Mouse (Mus musculus) right cerebral cortex, postnatal 25 days (tissue): ENCODE data around the gene Rgs6.
A peak's percentile ranks its signal among the peaks of the same experiment; 100 is the strongest.

Source experiments
- DNase-seq: peaks from one replicate; pipeline ENCODE4 v3.0.0; 2022

The Rgs6 gene

DNA sequence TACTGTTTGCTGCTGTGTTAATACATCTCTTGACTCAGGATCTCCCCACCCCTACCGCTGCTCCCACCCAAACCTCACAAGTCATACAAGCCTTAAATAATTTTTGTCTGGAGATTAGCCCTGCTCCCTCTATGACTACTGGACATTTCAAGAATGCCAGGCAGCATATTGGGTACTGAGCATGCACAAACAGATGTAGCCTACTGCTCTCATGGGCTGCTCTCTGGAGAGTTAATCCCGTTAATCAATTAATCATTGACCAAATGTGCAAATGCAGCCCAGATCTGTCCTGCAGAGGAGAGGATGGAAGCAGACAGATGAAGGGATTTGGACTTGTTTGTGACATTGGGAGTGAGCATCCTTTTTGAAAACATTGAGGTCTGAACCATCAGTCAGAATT, at the start of gene Rgs6:
Gene Rgs6 (plus strand): TSS at position 276 of the 400 bp plus-strand sequence.
- no peak for DNase-seq

DNA sequence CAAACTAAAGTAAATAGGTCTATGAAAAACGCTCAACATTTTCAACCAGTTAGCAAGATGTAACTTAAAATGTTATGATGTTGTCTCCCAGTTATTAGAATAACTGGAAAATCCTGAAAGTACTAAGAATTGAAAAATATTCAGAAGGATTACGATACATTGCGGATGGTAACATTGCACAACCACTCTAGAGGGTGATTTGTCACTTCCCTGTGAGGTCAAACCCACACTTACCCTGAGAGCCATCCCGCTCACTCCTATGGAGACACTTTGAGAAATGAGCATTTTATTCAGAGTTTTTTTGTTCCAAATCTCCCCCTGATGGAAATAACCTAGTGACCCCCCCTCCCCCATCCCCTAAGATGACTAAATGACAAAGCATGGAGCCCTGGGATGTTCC, 41.0 kb upstream of the Rgs6 start:
- DNase-seq, result no peak

DNA sequence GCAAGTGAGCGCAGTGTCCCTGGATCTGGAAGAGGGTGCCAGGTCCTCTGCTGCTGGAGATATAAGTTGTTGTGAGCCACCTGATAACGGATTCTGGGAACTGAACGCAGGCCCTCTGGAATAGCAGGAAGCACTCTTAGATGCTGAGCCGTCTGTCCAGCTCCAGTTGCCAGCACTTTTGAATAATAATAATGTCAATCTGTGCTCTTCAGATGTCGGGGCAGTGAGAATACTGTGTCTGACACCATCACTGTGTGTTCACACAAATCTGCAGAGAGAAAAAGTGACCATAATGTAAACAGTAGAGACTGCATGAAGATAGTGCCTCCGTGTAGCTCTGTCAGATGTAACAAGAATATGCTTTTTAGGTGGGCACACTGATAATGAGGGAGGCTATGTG, 38.9 kb upstream of the Rgs6 start:
- DNase-seq, result no peak

DNA sequence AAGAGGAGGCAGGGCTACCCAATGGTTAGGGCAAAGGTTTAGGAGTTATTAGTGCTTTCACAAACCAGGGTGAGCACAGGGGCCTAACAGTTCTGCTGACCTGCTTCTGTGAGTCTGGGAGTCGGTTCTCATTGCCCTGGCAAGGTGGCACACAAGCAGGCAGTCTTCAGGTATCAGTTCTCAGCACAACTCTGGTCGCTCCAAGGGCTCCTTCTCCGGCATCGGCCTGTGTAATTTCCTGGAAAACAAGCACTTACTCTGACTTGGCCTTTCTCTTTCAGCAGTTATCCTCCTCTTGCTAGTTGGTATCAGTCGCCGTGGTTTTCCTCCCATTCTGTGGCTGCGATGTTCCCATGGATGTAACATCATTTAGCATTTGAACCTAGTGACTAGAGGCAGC, 38.0 kb upstream of the Rgs6 start:
- no peak for DNase-seq

DNA sequence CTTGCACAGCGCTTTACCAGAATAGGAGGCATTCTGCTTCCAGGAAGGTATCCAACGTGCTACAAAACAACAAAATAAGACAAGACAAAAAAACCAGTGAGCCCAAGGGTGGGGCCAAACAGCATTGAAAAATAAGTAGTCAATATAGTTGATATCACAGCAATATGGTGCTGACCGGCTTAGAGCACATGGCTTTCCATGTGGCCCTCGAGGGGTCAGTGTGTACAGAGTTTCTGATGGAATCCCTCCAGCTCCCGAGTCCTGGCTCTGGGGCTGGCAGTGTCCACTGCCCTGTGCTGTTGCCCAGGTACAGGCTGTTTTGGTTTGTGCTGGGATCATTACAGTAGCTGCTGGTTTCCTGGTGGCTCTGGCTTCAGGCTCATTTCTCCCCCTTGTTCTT, 35.7 kb upstream of the Rgs6 start:
- no peak for DNase-seq

DNA sequence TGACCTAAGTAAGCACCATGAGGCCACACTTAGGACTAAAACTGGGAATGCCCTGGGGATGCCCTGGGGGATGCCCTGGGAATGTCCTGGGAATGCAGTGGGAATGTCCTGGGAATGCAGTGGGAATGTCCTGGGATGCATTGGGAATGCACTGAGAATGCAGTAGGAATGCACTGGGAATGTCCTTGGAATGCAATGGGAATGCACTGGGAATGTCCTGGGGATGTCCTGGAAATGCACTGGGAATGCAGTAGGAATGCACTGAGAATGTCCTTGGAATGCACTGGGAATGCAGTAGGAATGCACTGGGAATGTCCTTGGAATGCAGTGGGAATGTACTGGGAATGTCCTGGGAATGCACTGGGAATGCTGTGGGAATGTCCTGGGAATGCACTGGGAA, 25.2 kb upstream of the Rgs6 start:
- DNase-seq, result no peak

DNA sequence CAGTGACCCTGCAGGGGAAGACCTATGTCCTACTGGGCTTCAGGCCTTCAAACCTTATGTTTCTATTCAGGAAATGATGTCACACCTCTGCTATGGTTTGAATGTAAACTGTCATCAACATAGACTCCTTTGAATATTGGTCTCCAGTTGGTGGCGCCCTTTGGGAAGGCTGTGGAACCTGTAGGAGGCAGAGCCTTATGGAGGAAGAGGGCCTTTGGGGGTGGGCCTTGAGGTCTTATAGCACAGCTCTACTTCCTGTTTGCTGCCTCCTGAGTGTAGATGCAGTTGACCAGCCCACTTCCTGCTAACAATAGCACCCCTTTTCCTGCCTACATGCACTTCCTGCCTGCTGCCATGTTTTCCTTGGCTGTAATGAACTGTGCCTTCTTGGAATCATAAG, 19.7 kb upstream of the Rgs6 start:
- DNase-seq, result no peak

DNA sequence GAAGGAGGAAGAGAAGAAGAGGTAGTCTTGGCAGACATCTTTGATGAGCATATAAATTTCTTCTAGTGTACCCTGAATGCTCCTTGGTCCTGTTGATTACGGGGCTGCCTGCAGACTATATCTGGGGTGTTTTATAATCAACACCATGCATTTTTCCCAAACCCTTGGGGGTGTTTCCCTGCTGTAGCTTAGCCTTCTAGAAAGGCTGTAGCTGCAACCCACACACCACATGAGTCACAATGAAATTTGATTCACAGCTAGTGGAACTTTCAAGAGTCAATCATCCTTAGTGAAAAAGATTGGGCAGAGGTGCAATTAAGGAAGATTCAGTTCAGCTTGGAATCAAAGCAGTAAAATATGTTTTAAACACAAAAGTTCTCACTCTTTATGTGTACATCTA, 15.4 kb upstream of the Rgs6 start:
- DNase-seq, result peak; percentile 6

DNA sequence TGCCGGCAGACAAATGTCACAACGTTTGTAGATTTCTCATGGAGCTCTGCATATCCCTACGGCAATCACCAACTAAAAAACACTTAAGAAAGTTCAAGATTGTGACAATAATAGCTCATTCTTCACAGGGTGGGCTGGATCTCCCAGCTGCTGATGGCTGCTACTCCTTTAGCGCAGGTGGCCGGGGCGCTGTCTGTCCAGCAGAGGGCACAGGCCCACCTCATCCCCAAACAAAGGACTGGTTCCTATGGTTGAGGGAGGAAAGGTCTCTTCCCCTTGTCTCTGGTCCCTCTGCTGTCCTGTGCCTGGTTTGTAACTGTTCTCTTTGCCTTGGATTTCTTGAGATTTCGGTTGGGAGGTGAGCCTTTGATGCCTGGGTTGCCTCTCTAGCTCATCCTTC, 1.5 kb upstream of the Rgs6 start:
- DNase-seq, result no peak

DNA sequence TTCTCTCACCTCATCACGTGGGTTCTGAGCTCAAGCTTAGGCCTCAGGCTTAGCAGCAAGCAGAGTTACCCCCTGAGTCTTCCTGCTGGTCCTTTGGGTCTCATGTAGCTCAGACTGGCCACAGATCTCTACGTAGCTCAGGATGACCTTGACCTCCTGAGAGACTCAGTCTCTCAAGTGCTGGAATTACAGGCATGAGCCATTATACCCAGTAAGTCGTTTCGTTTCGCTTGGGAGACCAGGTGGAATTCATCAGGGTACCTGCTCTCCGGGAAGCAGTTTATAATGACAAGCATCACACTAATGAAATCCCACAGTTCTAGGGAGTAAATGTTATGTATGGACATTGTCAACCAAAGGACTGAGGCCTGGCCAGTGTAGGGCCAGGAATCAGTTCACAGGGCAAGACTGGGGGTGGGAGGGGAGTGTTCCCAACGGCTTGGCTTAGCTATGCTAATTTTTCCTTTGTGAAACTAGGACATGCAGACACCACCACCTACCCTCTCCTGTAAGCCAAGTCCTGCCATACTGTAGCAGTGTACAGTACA, 670 bp upstream of the Rgs6 start:
- DNase-seq, result no peak

DNA sequence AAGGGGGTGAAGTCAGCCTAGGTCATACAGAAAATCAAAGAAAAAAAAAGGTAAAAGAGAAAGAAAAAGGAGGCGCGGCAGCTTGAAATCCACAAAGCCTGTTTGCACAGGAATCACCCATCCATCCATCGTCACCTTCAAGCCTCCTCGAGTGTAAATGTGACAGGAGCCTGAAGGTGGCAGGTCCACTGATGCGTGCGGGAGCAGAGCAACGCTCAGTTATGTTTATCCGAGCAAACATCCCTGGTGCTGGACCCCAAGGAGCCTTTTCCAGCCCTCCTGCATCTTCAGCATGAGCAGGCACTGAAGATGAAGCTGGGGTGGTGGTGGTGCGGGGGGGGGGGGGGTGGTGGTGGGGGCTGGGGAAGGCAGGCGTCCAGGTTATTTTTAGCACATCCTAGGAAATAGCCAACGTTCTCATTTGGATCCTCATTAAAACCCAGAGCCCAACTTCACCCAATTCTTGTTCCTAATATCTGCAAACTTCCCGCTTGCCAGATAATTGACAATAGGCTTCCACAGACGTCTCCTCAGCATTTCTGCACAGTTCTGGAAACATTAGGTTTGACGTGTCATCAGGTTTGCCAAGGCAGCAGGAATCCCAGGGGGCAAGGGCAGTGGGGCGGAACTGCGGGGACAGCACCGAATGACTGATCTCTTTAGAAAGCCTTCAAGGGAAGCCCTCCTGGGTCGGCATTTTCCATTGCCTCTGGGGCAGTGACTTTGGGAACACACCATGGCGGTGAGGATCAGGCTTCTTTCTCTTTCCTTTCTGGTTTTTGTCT, 946 bp downstream of the Rgs6 start:
- DNase-seq, result no peak

DNA sequence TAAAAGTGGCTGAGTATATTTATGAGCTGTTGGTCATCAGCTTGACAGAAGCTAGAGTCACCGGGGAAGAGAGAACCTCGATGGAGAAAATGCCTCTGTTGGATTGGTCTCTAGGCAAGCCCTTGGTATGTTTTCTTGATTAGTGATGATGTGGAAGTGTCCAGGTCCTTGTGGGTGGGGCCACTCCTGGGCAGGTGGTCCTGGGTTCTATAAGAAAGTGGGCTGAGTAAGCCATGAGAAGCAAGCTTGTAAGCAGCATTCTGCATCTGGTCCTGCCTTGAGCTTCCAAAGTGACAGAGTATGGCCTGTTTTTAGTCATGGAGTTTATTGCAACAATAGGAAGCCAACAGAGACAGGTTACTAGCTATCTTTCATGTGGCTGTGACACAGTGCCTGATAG, 10.9 kb downstream of the Rgs6 start:
- no peak for DNase-seq

DNA sequence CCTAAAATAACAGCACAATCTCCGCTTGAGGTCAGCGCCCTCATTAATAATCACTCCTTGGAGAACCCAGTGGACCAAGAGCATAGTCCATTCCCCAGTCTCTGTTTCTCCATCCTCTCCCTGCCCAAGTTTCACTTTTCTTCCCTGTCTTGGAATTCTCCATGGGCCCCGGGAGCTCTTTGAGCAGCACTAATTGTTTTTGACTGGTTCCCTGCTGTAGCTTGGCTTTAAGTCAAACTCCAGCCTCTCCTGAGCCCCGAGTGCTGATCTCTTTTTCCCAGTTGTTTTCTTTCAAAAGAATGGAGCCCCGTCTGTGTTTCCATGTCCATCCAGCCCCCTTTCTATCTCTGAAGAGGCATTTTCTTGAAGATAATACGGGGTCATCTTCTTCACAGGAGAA, 12.3 kb downstream of the Rgs6 start:
- no peak for DNase-seq

DNA sequence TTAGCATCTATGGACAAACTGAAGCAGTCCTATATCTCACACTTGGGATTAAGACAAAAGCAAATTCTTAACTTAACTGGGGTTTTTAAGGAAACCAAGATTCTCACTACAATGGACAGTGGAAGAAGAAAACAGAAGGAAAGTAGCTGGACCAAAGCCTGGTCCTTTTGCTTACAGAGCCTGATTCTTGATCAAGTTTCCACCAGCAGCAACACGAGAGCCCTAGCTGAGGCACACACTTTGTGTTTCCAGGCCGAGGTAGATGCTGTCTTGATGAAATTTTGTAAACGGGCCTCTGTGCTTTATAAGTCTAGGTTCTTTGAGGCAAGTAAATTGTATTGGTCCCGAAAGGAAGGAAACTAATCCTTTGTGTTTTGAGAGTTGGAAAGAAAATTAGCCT, 14.7 kb downstream of the Rgs6 start:
- no peak for DNase-seq

DNA sequence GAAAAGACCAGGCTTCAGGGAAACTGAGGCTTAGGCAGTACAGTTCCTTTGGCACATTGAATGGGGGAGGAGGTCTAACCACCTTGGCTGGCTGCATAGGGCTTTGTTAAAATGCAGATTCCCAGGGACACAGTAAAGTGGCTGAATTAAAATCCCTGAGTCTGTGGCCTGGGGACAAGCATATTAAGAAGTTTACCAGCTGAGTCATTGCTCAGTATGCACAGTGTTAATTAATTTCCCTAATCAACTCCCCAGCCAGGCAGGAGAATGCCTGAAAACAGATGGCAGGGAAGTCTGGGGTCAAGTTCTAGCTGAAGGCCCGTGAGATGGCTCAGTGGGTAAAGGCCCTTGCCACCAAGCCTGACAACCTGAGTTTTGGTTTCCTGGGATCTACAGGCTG, 15.2 kb downstream of the Rgs6 start:
- no peak for DNase-seq

DNA sequence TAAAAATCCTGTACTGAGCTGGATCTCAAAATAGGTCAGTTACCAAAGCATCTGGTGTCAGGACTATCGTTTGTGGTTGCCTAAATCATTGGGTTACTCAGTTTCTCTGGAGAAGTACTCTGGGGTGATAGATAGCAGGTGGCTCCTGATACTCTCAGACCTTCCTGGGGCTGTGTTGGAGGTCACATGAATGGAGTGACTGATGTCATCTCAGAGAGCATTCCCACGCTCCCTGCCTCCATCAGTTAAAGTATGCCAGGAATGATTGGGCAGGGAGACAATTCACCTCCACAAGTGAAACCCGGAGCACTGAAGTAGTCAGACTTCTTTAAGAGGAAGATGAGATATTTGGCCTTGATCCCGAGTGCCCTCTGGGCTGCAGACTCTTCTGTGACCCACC, 15.9 kb downstream of the Rgs6 start:
- DNase-seq, result no peak

DNA sequence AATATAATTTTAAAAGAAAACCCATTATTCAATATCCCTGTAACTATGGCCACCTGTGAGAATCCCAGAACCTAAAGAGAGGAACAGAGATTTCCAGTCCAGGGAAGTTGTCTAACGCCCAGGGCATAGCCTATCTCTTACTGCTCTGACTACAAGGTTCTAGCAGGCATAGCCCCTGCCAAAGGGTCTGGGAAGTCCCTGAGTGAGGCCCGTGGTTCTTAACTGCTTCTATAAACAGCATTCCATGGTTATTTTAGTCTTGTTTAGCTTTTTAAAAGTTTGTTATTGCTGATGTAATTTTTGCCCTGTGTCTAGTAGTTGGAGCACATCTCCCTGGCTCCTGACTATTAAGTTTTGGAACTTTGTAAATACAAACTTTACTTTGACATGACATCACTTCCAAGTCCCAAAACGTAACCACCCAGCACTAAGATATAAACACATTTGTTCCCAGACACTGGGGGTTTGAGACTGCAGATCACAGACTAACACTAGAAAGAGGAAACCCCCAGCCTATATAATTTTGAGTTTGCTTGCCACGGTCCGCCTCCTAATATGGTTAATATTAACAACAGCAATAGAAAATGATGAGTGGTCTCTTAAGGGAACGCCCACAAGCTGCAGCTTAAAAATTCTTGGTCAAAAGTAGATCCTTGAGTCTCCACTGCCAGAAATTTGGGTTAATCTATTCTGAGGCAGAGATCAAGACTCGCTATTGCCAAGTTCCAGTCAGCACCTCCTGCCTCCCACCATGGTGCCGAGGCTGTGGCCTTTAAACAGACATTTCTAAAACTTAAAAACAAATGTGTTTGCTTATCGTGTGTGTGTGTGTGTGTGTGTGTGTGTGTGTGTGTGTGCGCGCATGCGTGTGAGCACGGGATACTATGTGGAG, 24.9 kb downstream of the Rgs6 start:
- no peak for DNase-seq

DNA sequence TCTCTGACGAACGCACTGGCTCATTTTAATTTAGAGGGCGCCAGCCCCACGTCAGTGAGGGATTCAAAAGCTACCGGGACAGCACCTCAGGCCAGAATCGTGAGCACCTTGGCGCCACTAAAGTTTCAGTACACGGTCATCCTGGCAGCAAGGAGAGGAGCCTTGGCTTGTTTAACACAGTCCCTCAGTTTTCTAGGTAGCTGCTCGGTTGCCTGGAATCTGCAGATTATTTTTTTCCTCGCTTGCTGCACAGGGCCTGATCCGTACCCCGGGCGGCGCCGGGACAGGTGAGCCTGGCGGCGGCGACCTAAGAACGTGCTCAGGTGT, 28.4 kb downstream of the Rgs6 start:
- DNase-seq, result no peak

DNA sequence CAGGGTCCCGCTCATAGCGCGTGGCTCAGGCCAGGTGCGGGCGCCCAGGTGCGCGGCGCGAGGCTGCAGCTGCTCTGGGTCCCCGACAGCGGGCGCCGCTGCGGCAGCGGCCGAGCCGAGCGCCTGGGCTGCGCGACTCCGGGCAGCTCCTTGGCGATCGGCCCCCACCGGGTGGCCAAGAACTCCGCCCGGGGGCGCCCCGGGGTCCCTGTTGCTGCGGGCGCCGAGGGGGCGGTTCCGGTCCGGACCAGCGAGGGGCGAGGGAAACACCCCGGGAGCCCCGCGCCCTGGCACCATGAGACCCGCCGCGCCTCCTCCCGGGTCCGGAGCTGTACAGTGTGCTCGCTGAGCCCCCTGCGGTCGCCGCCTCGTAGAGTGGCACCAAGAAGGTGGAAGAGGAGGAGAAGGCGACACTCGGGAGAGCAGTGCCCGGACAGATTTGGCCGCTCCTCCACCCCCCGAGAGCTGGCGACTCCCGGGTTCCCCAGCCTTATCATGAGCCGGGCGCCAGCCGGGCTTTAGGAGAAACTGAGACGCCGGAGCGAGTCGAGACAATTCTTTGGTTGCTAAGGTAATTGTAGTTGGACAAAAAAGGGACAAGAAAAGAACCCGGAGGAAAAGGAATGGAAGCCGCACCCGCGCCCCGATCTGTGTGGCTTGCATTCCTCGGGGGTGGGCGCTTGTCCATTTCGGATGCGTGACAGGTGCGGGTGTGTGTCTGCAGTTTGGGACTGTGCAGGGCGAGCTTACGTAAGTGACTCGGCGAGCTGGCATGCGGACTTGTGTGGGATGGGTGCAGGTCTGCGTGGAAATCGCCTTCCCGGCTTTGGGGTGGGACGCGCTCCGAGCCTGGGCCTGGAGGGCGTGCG, 29.0 kb downstream of the Rgs6 start:
- DNase-seq, result peak; percentile 75

DNA sequence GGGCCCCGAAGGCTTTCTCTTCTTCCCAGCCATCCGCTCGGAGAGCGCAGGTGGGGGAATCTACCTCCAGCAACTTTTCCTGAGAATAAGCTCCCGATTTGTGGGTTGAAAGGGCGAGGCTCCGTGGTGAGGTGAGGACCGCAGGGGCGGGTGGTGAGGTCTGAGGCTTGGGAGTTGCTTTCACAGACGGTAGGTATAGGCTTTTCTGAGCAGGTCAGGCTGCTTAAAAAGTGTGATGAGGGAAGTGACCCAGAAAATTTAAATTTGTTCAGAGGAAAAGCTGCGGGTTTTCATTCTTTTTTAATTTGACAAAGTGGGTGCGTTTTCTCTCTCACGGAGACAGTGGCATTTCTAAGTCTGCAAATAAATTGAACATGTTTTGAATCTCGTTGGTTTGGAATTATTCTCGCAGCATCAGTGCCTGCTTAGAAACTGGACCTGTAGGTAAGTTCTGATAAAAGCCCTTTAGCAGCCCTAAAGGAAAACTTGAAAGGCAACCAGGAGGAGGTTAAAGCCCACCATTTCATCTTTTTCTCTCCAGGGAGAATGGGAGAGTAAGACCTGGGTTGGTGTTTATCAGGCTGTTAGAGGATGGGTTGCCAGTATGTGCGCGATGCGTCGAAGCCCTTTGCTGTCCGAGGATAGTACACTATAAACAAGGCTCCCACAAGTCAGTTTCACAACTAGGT, 29.7 kb downstream of the Rgs6 start:
- DNase-seq, result peak; percentile 16

DNA sequence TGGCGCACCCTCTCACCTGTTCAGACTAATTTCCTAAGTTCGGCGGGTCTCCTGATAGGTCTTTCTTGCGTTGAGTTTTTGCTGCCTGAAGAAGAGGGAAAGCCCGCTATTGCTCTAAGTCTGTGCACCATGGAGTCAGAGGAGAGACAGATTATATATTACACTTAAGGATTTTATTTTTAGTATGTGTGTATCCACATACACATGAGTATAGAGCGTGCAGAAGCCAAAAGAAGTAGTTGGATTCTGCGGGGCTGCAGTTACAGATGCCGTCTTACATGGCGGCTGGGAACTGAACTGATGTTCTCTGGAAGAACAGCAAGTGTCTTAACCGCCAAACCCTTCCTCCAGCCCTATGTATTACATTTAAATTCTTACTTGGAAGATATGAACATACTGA, 52.3 kb downstream of the Rgs6 start:
- DNase-seq, result no peak

DNA sequence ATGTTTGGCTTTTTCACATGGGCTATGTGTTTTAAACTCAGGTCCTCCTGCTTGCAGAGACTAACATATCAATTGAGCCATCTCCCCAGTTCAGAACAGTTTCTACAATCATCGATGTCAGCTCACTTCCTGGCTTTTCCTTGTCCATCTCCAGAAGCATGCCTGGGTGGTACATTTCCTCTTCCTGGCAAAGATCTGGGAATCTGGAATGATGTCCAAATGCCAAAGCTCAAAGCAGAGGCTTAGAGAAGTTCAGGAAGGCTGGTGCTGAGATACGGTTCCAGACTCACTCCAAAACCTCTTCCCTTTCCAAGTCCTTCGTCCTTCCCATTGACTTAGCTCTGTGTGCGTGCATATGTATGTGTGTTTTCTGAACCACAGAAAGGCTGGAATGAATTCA, 59.8 kb downstream of the Rgs6 start:
- DNase-seq, result no peak

DNA sequence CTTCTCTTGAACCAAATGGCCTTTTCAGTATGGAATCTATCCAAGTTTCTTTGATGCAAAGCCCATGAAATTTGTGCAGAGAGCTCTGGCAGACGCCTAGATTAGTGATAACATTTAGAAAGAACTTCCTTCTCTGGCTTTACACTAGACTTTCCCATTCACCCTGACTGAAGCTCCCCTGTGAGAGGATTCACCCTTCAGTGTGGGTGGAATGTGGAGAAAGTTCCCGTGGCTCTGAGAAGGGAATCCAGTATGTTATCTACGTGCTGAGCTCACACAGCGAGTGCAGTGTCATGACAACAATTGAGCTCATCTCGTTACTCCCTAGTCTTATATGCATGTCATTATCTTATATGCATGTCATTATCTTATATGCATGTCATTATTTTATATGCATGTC, 61.9 kb downstream of the Rgs6 start:
- no peak for DNase-seq
